Mouse (Mus musculus) stomach, adult 2 months (tissue): Measurements from ENCODE around the gene Perp. TPM values are rescaled to one million over a fixed set of nuclear protein-coding genes. Genes with fewer than 3 reads are reported as not detected.

Experiments used
- polyA plus RNA-seq: library from polyadenylated mRNA; depleted of rRNA; stranded (reverse); fragments of >200 nt; gene quantifications from 2 replicates; pipeline ENCODE4 v1.2.3, GENCODE M21; 2012; rRNA removed

Perp gene
- polyA plus RNA-seq, result 444 and 769 TPM in 2 replicates

DNA sequence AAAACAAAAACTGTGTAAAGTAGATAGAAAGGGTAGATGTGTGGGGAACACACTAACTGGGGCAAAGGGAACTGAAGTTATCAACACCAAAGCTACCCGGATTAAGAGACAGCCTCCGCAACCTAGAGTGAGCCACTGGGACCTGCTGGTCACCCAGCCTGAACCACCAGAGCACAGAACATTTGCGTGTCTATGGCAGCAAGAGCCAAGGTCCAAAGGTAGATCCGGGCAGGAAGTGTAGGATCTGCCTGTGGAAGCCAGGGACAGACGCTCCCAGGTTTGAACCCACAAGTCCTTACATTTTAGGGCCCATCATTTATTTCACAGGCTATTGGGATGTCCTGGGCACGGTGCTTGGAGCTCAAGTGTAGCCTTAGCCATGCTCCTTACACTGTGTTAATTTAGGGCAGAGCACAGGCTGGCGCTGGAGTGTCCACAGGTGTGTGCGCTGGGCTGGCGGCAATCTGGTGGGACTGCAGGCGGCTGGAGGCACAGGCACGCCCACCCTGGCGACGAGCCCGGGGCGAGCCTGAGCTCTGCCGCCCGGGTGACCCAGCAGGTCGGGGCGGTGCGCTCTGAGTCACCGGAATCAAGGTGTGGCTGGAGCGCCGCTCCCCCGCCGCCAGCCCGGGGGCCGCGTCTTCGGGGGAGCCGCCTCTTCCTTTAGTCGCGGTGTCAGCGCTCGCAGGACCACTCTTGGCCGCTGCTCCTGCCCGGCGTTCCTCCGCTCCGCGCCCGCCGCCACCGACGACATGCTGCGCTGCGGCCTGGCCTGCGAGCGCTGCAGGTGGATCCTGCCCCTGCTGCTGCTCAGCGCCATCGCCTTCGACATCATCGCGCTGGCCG is at the start of gene Perp:
Perp (plus strand) TSS at position 580 of the 846 bp plus-strand sequence.

Other genes starting within 250 kb of the Perp start
- gene Arfgef3, start 101.1 kb upstream of the Perp start, polyA plus RNA-seq, result 1.9 and 3.2 TPM in 2 replicates
- gene Gm4922, start 58.2 kb upstream of the Perp start, polyA plus RNA-seq, result not detected in 2 replicates
- gene Tnfaip3, start 170.6 kb downstream of the Perp start, polyA plus RNA-seq, result 0.83 and 1.2 TPM in 2 replicates